Mouse (Mus musculus) ovary, postnatal 10 days (tissue): ENCODE measurements at regions not wholly inside any gene's neighbourhood (a gene's known extent, or its start where the extent isn't known, plus 50 kb on each side); places are given as distances from the start of the nearest gene placed in this dataset.
"Not testable (repeated sequence)": the region's sequence is repeated elsewhere in the genome, so short reads cannot be mapped to it uniquely, and the experiment has no call there.

Source experiments
- DNase-seq: peaks from one replicate; pipeline ENCODE4 v3.0.0; 2022; ENCODE audit warnings: low spot score

GRCm38 (mm10) chr4:153160115-153160514 lies 322.5 kb downstream of the Ajap1 start:
- DNase-seq, result no peak

GRCm38 (mm10) chr4:153157572-153157971 lies 325.0 kb downstream of the Ajap1 start:
- DNase-seq, result no peak

- DNase-seq, result not testable (repeated sequence)
These were observed 329.7 kb downstream of the Ajap1 start for GRCm38 (mm10) chr4:153152923-153153322.

- no peak for DNase-seq
These were observed 349.5 kb downstream of the Ajap1 start for GRCm38 (mm10) chr4:153133147-153133546.

- no peak for DNase-seq
These were observed 353.3 kb downstream of the Ajap1 start for GRCm38 (mm10) chr4:153129345-153129744.

DNA sequence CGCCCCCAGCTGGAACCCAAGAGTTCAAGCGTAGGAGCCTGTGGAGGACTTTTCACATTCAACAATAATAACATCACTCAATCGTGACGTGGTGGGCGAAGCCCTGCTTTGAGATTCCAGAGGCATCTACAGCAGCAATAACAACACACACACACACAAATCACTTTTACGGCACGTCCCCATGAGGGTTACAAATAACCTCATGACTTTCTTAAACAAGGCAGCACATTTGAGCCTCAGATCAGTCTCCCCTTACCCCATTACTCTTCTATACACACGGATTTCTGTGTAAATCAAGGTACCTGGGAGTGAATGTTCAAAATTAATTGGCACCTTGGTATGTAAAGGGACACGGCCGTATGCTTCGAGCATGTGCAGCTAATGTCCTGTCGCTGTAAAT lies 354.4 kb downstream of the Ajap1 start:
- DNase-seq, result no peak

DNA sequence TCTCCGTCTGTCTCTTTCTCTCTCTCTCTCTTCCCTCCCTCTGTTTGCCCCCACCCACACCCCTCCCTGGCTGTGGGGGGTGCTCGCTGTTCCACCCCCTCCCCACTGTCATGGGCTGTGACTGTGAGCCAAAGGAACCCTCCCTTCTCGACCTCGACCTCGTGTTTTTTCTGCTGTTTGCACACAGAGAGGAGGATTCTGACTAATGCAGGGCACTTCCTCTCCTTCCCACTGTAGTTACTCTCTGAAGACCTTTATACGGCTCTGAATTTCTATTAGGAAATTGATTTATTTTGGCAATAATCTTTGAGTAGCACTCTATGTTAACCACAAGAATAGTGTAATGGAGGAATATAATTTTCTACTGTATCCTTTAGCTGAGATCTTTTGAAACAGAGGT lies 362.1 kb downstream of the Ajap1 start:
- DNase-seq, result no peak

DNA sequence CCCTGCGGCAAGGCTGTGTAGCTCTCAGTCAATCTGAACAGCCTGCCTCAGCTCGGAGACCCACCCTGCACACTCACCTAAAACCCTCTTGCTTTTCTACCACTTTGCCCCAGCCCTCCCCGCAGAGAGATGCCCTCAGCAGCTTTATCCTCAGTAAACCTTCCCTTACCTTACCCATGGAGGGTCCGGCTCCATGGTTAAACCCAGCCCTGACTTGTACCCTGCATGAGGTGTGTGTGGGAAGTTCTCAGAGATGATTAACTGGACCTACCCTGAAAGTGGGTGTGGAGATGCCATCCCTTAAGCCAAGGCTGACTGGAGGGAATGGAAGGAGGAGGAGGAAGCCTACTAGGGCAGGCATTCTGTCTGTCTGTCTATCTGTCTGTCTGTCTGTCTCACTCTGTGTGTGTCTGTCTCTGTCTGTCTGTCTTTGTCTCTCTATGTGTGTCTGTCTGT lies 362.9 kb downstream of the Ajap1 start:
- no peak for DNase-seq

- DNase-seq, result no peak
These were observed 363.6 kb downstream of the Ajap1 start for GRCm38 (mm10) chr4:153118824-153119646.

DNA sequence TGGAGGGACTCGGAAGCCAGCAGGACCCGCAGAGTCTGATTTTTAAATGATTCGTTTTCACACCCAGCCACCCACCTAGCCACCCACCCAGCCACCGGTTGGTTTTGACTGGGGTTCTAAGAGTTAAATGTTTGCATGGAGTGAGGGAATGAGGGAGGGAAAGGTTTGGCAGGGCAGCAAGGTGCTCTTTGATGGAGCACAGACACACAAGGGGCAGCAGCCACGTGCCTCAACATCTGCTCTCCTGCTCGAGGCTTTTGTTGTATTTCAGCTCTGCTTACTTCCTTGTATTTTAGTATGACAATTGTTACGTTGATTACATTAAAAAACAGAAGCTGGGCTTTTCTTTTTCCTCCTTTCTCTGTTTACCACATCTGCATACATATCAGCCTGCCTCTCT lies 367.6 kb downstream of the Ajap1 start:
- no peak for DNase-seq

- no peak for DNase-seq
These were observed 369.0 kb downstream of the Ajap1 start for GRCm38 (mm10) chr4:153113577-153113976.

GRCm38 (mm10) chr4:153110291-153110746 lies 372.3 kb downstream of the Ajap1 start:
- no peak for DNase-seq

- DNase-seq, result no peak
These were observed 384.0 kb downstream of the Ajap1 start for GRCm38 (mm10) chr4:153098591-153098990.

- no peak for DNase-seq
These were observed 385.0 kb downstream of the Ajap1 start for GRCm38 (mm10) chr4:153097601-153098000.

GRCm38 (mm10) chr4:153093129-153093528 lies 389.5 kb downstream of the Ajap1 start:
- no peak for DNase-seq

GRCm38 (mm10) chr4:153082166-153082565 lies 400.4 kb downstream of the Ajap1 start:
- DNase-seq, result no peak

DNA sequence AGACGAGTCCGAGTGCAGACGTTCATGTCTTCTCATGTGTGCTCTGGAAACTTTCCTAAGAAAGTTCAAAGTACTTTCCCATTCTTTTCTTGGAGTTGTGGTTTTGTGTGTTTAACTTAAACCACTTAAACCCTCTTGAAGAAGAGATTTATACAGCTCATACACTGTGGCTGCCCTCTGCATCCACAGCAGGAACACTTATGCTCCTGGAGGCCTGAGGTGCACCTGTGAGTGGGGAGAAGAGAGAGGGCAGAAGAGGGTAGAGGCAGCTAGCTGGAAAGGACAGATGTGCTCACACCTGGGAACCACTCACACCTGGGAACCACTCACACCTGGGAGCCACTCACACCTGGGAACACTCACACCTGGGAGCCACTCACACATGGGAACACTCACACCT lies 408.0 kb downstream of the Ajap1 start:
- no peak for DNase-seq

GRCm38 (mm10) chr4:153070190-153070745 lies 412.3 kb downstream of the Ajap1 start:
- no peak for DNase-seq

- DNase-seq, result no peak
These were observed 414.1 kb downstream of the Ajap1 start for GRCm38 (mm10) chr4:153068484-153069033.

DNA sequence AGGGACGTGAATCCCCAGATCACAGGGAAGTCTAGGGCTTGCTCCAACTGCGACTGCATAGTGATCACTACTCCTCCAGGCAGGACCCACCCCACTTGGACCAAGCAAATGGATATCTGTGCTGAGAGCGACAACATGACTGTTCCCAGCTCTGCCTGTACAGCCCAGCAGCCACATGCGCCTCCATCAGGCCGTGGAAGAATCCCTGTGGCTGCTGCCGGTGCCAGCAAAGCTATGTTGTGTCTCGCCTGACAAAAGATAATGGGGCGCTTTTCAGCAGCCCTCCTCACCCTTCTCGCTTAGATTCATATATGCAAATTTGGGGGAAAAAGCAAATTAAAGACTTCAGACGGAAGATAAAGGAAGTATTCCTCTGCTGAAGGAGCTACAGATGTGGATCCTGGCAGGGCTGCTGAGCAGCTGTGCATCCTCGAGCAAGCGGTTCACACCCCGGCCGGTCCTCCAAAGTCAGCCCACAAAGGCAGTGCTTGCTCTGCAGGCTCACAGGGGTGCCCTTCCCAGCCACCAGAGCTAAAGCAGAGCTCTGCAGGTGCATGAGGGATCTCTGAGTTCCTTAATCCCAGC lies 418.5 kb downstream of the Ajap1 start:
- no peak for DNase-seq

- DNase-seq, result no peak
These were observed 419.2 kb downstream of the Ajap1 start for GRCm38 (mm10) chr4:153063402-153063801.

DNA sequence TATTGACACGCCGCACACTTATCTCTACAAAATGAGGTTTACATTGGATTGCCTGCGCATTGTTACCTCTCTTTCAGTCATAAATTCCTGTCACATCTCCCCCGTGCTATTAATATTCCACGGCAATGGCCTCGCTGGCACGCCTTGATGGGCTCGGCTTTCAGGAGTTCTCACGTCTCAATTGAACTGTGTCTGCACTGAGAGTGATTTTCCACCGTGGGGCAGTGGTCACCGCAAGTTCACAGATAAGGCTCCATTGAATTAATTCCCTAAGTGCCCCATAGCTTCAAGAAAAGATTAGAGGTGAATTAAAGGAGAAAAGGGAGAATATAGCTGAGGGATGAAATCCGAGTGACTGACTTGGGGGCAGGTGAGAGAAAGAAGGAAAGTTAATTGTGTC lies 424.5 kb downstream of the Ajap1 start:
- no peak for DNase-seq

GRCm38 (mm10) chr4:153023711-153024110 lies 458.9 kb downstream of the Ajap1 start:
- no peak for DNase-seq
